Mouse (Mus musculus): ENCODE results near the gene Sec24b.

Sec24b gene

GRCm38 (mm10) chr3:129981756-129982155 is 79.6 kb downstream of the Sec24b start:
- intact Hi-C loops (cut with DNase I), result loop anchor here (5.0 kb wide), 1 partner anchor 64 kb away; no protein-coding TSS in a partner anchor

- intact Hi-C loops (cut with DNase I), result no loop called here
Observed at GRCm38 (mm10) chr3:129979510-129979909, 81.8 kb downstream of the Sec24b start.

GRCm38 (mm10) chr3:129978716-129979115 is 82.6 kb downstream of the Sec24b start:
- intact Hi-C loops (cut with DNase I), result no loop called here

GRCm38 (mm10) chr3:129976317-129976716 is 85.0 kb downstream of the Sec24b start:
- intact Hi-C loops (cut with DNase I), result no loop called here

GRCm38 (mm10) chr3:129970529-129971515 is 90.5 kb downstream of the Sec24b start:
- intact Hi-C loops (cut with DNase I), result no loop called here

GRCm38 (mm10) chr3:129969432-129970395 is 91.6 kb downstream of the Sec24b start, which contains the start of gene Mcub:
TSS of gene Mcub (minus strand) at chr3:129970206.
- intact Hi-C loops (cut with DNase I), result no loop called here

- intact Hi-C loops (cut with DNase I), result no loop called here
Observed at GRCm38 (mm10) chr3:129969031-129969430, 92.3 kb downstream of the Sec24b start.

GRCm38 (mm10) chr3:129967874-129968273 is 93.5 kb downstream of the Sec24b start:
- intact Hi-C loops (cut with DNase I), result no loop called here

- intact Hi-C loops (cut with DNase I), result no loop called here
Observed at GRCm38 (mm10) chr3:129964681-129965080, 96.7 kb downstream of the Sec24b start.

- intact Hi-C loops (cut with DNase I), result no loop called here
Observed at GRCm38 (mm10) chr3:129962533-129962932, 98.8 kb downstream of the Sec24b start.

GRCm38 (mm10) chr3:129953296-129953695 is 108.1 kb downstream of the Sec24b start:
- intact Hi-C loops (cut with DNase I), result no loop called here

GRCm38 (mm10) chr3:129949158-129949773 is 112.1 kb downstream of the Sec24b start:
- intact Hi-C loops (cut with DNase I), result no loop called here

- intact Hi-C loops (cut with DNase I), result no loop called here
Observed at GRCm38 (mm10) chr3:129948359-129948758, 113.0 kb downstream of the Sec24b start.

- intact Hi-C loops (cut with DNase I), result no loop called here
Observed at GRCm38 (mm10) chr3:129946217-129946914, 115.0 kb downstream of the Sec24b start.

GRCm38 (mm10) chr3:129943813-129944212 is 117.5 kb downstream of the Sec24b start:
- intact Hi-C loops (cut with DNase I), result no loop called here

GRCm38 (mm10) chr3:129941291-129941690 is 120.1 kb downstream of the Sec24b start:
- intact Hi-C loops (cut with DNase I), result no loop called here

GRCm38 (mm10) chr3:129940780-129941179 is 120.6 kb downstream of the Sec24b start:
- intact Hi-C loops (cut with DNase I), result no loop called here

GRCm38 (mm10) chr3:129939058-129939457 is 122.3 kb downstream of the Sec24b start:
- intact Hi-C loops (cut with DNase I), result no loop called here

GRCm38 (mm10) chr3:129937848-129938247 is 123.5 kb downstream of the Sec24b start:
- intact Hi-C loops (cut with DNase I), result no loop called here

- intact Hi-C loops (cut with DNase I), result no loop called here
Observed at GRCm38 (mm10) chr3:129936561-129936960, 124.8 kb downstream of the Sec24b start.
